8 mouse cellular contexts compared by ENCODE assay signal in genomic region chr9:67633761-67634441, GRCm38 (mm10).
DNase-seq lines count a peak whose midpoint lies in the region; ATAC-seq lines count a peak whose summit lies in the region.

No protein-coding gene starts in this region.

- peak overlapping the region; percentile 78 for H3K4me3 ChIP-seq in forebrain, embryonic 13.5 days
- peak overlapping the region; percentile 94 for H3K4me3 ChIP-seq in heart, embryonic 16.5 days (ENCODE audit: low read length)
- H3K4me3 ChIP-seq in liver, embryonic 15.5 days (replicated peaks): peak overlapping the region; percentile 63

- no peaks in the 10 kb centered on the region for H3K9me3 ChIP-seq in forebrain, embryonic 13.5 days (replicated peaks)
- H3K9me3 ChIP-seq in heart, embryonic 16.5 days (replicated peaks; ENCODE audit: control insufficient read depth, low read length): no peaks in the 10 kb centered on the region
- H3K9me3 ChIP-seq in liver, embryonic 15.5 days (replicated peaks): no peaks in the 10 kb centered on the region

- H3K36me3 ChIP-seq in forebrain, embryonic 13.5 days (ENCODE audit: poor library complexity, severe bottlenecking): no peaks in the 10 kb centered on the region
- no peaks in the 10 kb centered on the region for H3K36me3 ChIP-seq in heart, embryonic 16.5 days (ENCODE audit: control insufficient read depth, insufficient read depth)
- H3K36me3 ChIP-seq in liver, embryonic 15.5 days (replicated peaks): no peaks in the 10 kb centered on the region

- ATAC-seq in forebrain, embryonic 13.5 days: peak; percentile 88
- ATAC-seq in heart, embryonic 16.5 days (replicated peaks; ENCODE audit: extremely low read depth, insufficient read depth, low FRiP score): peak; percentile 58
- peak; percentile 37; the same call in 1 of the 2 replicates for ATAC-seq in liver, embryonic 15.5 days (ENCODE audit: insufficient read depth)

- H3K4me1 ChIP-seq in forebrain, embryonic 13.5 days: peaks cover 12% of the 10 kb centered on the region
- H3K4me1 ChIP-seq in heart, embryonic 16.5 days (ENCODE audit: control insufficient read depth, insufficient read depth, low read length): peaks cover 32% of the 10 kb centered on the region
- 0 out of 2 replicates have a peak, but pooled peaks cover 13% of the 10 kb centered on the region for H3K4me1 ChIP-seq in liver, embryonic 15.5 days (replicated peaks)

- peaks cover 19% of the 10 kb centered on the region for H3K27me3 ChIP-seq in forebrain, embryonic 13.5 days
- H3K27me3 ChIP-seq in heart, embryonic 16.5 days (ENCODE audit: control insufficient read depth, insufficient read depth, low read length): no peaks in the 10 kb centered on the region
- peaks cover 55% of the 10 kb centered on the region for H3K27me3 ChIP-seq in liver, embryonic 15.5 days

- peak overlapping the region; percentile 83 for H3K9ac ChIP-seq in forebrain, embryonic 13.5 days
- H3K9ac ChIP-seq in heart, embryonic 16.5 days (ENCODE audit: low read length): peak overlapping the region; percentile 95
- peak overlapping the region; percentile 22; the same call in 1 of the 2 replicates for H3K9ac ChIP-seq in liver, embryonic 15.5 days

- under 1% methylated on average over 61 of the region's 61 CpGs for WGBS in forebrain, embryonic 13.5 days
- under 1% methylated on average over 61 of the region's 61 CpGs for WGBS in heart, embryonic 16.5 days
- under 1% methylated on average over 61 of the region's 61 CpGs for WGBS in liver, embryonic 15.5 days (ENCODE audit: insufficient replicate concordance)

- H3K4me2 ChIP-seq in forebrain, embryonic 13.5 days: peak overlapping the region; percentile 100
- H3K4me2 ChIP-seq in heart, embryonic 16.5 days (ENCODE audit: low read depth, low read length): peak overlapping the region; percentile 74
- H3K4me2 ChIP-seq in liver, embryonic 15.5 days: peak overlapping the region; percentile 65

- DNase-seq in ES-CJ7 (ENCODE audit: low read depth, low spot score): peak; percentile 59
- DNase-seq in c-Kit-positive CD71-negative TER-119-negative erythroid progenitor cells, embryonic 14.5 days (ENCODE audit: low read depth): peak; percentile 20
- peak; percentile 80 to 86 for DNase-seq in kidney, postnatal 4 days
- DNase-seq in ovary, postnatal 10 days (ENCODE audit: low spot score): peak; percentile 52
- DNase-seq in urinary bladder, postnatal 10 days (ENCODE audit: low spot score): peak; percentile 29

- H3K27ac ChIP-seq in forebrain, embryonic 13.5 days: peak overlapping the region; percentile 88
- peak overlapping the region; percentile 87 for H3K27ac ChIP-seq in heart, embryonic 16.5 days (ENCODE audit: low read length)
- H3K27ac ChIP-seq in liver, embryonic 15.5 days (replicated peaks): no peak overlapping the region

Comparison
In these comparisons a context has a peak if more than half of its experiments do, and no peak if none do; other contexts are left out.
1. DNase-seq: peak in every context shown above with its lines; median percentile 83 in kidney, postnatal 4 days; 59 in ES-CJ7; 52 in ovary, postnatal 10 days; 29 in urinary bladder, postnatal 10 days; 20 in c-Kit-positive CD71-negative TER-119-negative erythroid progenitor cells, embryonic 14.5 days.
2. ATAC-seq: peak in every context shown above with its lines; median percentile 88 in forebrain, embryonic 13.5 days; 58 in heart, embryonic 16.5 days; 37 in liver, embryonic 15.5 days.
3. H3K9ac ChIP-seq: peak in every context shown above with its lines; median percentile 95 in heart, embryonic 16.5 days; 83 in forebrain, embryonic 13.5 days; 22 in liver, embryonic 15.5 days.